Mouse (Mus musculus) heart, embryonic 10.5 days (tissue): ENCODE results near the gene Slc45a1. TPM values are rescaled to one million over a fixed set of nuclear protein-coding genes. Genes with fewer than 3 reads are reported as not detected.

Source experiments
- DNase-seq: peaks from one replicate; pipeline ENCODE4 v3.0.0-alpha.2; 2017; ENCODE audit warnings: low spot score
- H3K27ac ChIP-seq: fragments of 300-500 bp; sonication (generic); 2 replicates; pipeline ENCODE4 v1.5.1; 2016; ENCODE audit warnings: mild to moderate bottlenecking
- H3K27me3 ChIP-seq: fragments of 300-500 bp; sonication (generic); 2 replicates; pipeline ENCODE4 v1.6.1; 2016; ENCODE audit warnings: mild to moderate bottlenecking; ENCODE audit not compliant: poor library complexity, insufficient read depth, severe bottlenecking
- H3K36me3 ChIP-seq: fragments of 300-500 bp; sonication (generic); 2 replicates; pipeline ENCODE4 v1.6.1; 2016; ENCODE audit warnings: mild to moderate bottlenecking, moderate library complexity
- H3K4me1 ChIP-seq: fragments of 300-500 bp; sonication (generic); 2 replicates; pipeline ENCODE4 v1.6.1; 2016; ENCODE audit warnings: mild to moderate bottlenecking
- H3K4me3 ChIP-seq: fragments of 300-500 bp; sonication (generic); 2 replicates; pipeline ENCODE4 v1.5.1; 2016; ENCODE audit warnings: mild to moderate bottlenecking, moderate library complexity
- H3K9me3 ChIP-seq: fragments of 300-500 bp; sonication (generic); 2 replicates; pipeline ENCODE4 v1.6.1; 2016; ENCODE audit warnings: mild to moderate bottlenecking, moderate library complexity
- WGBS: fragments of 180-500 bp; shearing (Covaris S2); methylation state at CpG from one replicate; pipeline ENCODE4 v1.1.7; 2016; 5-methylcytosine and 5-hydroxymethylcytosine counted together
- polyA plus RNA-seq: library from polyadenylated mRNA; unstranded; fragments of >200 nt; fragmentation: Nextera tagmentation; extraction: Ambion mirVana; gene quantifications from 2 replicates; pipeline ENCODE4 v1.2.1, GENCODE M21; 2016

The Slc45a1 gene
- polyA plus RNA-seq, 1 experiment from 2014 or later = 0.10 TPM

DNA sequence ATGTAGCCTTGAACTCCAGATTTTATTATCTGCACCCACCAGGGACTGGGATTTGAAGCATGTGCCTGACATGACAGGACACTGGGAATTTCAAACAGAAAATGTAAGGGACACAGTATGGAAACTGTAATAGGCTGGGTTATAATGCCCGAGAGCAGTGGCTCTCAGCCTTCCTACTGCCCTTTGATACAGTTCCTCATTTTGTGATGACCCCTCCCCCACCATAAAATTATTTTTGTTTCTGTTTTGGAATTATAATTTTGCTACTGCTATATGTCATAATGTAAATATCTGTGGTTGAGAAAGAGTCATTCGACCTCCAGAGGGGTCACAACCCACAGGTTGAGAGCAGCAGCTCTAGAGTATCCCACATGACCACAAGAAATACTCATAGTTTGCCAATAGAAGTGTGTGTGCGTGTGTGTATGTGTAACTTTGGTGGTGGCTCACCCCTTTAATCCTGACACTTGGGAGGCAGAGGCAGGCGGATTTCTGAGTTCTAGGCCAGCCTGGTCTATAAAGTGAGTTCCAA, 57.6 kb downstream of the Slc45a1 start:
- no peak overlapping the region for H3K4me3 ChIP-seq
- peaks cover 84% of the 10 kb centered on the region for H3K4me1 ChIP-seq
- WGBS = 88% methylated on average over 4 of the region's 4 CpGs
- H3K27ac ChIP-seq = no peak overlapping the region
- no peaks in the 10 kb centered on the region for H3K27me3 ChIP-seq
- no peaks in the 10 kb centered on the region for H3K9me3 ChIP-seq
- no peak for DNase-seq
- H3K36me3 ChIP-seq = no peaks in the 10 kb centered on the region

DNA sequence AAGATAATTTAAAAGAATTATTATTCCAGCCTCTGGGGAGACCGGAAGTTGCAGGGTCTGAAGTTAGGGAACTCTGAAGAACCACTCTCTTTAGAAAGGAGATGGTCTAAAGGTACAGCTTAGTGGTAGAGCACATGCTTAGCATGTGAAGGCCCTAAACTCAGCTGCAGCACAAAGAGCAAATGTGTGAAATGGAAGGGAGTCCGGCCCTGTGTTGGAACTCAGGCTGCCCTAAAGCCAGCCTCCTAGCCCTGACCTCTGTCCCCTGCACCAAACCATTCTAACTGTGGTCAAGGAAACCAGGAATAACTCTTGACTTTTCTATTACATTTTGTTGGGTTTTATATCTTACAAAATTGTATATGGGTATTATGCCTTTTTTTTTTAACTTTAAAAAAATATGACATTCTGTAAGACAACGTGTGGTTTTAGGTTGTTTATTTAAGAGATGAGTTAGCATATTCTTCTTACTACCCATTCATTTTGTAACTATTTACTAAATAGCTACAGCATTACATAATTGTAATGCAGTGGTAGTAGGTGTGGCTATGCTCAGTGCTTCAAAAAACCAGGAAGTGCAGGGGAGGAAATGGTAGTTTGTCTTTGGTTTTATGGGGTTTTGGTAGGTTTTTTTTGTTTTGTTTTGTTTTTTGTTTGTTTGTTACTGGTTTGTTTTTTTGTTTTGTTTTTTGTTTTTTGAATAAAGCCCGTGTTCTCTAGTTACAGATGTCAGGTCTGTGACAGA, 58.3 kb downstream of the Slc45a1 start:
- H3K9me3 ChIP-seq = no peaks in the 10 kb centered on the region
- no peak overlapping the region for H3K27ac ChIP-seq
- H3K4me1 ChIP-seq = peaks cover 78% of the 10 kb centered on the region
- 77% methylated on average over 4 of the region's 4 CpGs for WGBS
- no peaks in the 10 kb centered on the region for H3K27me3 ChIP-seq
- DNase-seq = peak; percentile 30
- H3K4me3 ChIP-seq = no peak overlapping the region
- H3K36me3 ChIP-seq = no peaks in the 10 kb centered on the region

DNA sequence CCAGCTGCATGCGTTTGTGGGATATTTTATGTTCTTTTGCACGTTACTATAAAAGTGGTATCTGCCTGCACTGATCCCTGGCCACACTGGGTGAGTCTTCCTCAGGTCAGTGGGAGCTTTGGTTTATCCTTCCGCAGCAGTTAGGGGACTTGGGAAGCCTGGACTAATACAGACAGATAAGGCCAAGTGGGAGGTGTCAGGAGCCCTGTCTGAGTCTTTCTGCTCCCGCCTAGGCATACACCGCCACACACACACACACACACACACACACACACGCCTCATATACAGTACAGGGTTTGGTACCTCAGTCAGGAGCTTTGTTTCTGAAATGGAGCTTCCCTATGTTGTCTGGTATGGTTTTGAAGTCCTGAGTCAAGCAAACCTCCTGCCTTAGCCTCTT, 59.9 kb downstream of the Slc45a1 start:
- Histone ChIP-seq H3K27me3 (no peaks in the 10 kb centered on the region), H3K27ac (no peak overlapping the region; the same call in 1 of the 2 replicates), H3K9me3 (no peaks in the 10 kb centered on the region), H3K4me3 (no peak overlapping the region), H3K36me3 (no peaks in the 10 kb centered on the region), H3K4me1 (peaks cover 76% of the 10 kb centered on the region)
- WGBS = 40% methylated on average over 6 of the region's 6 CpGs
- DNase-seq = peak; percentile 79

DNA sequence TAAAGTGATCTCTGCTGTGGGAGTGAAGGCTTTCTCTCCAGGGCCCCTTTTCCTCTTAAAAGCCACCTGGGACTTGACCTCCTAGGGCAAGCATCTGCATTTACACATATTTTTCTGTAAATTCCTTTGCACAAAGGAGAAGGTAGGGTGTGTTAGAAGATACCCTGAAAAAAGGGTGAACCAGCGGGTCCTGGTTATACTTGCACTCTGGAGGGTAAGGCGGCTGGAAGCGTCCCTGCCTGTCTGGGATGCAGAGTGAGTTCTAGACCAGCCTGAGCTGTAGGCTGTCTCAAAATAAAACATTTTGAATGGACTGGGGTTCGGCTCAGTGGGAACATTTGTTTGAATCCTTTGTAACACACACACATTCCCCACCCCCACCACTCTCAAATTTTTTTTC, 60.4 kb downstream of the Slc45a1 start:
- H3K36me3 ChIP-seq = no peaks in the 10 kb centered on the region
- WGBS = 79% methylated on average over 4 of the region's 4 CpGs
- H3K9me3 ChIP-seq = no peaks in the 10 kb centered on the region
- peaks cover 73% of the 10 kb centered on the region for H3K4me1 ChIP-seq
- no peaks in the 10 kb centered on the region for H3K27me3 ChIP-seq
- no peak overlapping the region for H3K27ac ChIP-seq
- DNase-seq = peak; percentile 55
- H3K4me3 ChIP-seq = no peak overlapping the region

DNA sequence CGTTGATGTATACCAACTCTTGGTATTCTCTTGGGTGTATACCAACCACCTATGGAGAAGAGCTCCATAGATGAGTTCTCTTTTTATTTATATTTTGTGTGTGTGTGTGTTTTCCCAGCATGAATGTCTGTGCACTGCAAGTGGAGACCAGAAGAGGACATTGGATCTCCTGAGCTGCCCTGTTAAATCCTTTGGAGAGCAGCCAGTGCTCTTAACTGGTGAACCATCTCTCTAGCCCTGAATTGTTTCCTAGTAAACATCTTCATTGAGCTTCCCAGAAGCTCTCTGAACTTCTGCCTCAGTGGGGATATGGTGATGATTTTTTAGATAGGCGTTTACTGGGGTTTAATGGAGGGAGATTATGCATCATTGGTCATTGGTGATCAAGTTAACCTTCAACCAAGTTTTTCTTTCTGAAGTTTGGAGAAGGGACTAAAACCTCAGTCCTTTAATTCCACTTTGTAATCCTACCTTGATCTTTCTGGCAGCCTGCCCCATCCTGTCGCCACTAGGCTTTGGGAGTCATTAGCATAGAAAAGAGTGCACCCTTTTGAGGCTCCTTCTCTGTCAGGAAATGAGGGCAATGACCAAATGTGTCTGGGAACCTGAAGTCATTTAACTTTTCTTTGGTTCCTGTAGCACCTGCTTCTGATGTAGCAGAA, 61.2 kb downstream of the Slc45a1 start:
- no peaks in the 10 kb centered on the region for H3K27me3 ChIP-seq
- H3K27ac ChIP-seq = no peak overlapping the region
- H3K4me1 ChIP-seq = peaks cover 72% of the 10 kb centered on the region
- H3K36me3 ChIP-seq = no peaks in the 10 kb centered on the region
- DNase-seq = no peak
- 60% methylated on average over 3 of the region's 3 CpGs for WGBS
- H3K4me3 ChIP-seq = no peak overlapping the region
- no peaks in the 10 kb centered on the region for H3K9me3 ChIP-seq

DNA sequence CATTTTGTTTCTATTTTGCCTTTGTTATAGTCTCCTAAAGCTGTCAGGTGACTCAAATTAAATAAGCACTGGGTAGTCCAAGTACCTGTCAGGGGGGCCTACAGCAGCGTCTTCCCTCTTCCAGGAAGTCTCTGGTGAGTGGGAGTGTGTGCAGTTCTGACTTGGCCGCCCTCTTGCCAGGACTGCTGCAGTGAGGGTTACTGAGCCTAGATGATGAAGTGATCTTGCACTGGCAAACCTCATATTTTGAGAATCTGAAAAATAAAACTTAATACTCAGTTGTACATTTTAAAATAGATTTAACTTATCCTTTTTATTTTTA, 63.7 kb downstream of the Slc45a1 start:
- no peak overlapping the region for H3K27ac ChIP-seq
- peaks cover 80% of the 10 kb centered on the region for H3K4me1 ChIP-seq

DNA sequence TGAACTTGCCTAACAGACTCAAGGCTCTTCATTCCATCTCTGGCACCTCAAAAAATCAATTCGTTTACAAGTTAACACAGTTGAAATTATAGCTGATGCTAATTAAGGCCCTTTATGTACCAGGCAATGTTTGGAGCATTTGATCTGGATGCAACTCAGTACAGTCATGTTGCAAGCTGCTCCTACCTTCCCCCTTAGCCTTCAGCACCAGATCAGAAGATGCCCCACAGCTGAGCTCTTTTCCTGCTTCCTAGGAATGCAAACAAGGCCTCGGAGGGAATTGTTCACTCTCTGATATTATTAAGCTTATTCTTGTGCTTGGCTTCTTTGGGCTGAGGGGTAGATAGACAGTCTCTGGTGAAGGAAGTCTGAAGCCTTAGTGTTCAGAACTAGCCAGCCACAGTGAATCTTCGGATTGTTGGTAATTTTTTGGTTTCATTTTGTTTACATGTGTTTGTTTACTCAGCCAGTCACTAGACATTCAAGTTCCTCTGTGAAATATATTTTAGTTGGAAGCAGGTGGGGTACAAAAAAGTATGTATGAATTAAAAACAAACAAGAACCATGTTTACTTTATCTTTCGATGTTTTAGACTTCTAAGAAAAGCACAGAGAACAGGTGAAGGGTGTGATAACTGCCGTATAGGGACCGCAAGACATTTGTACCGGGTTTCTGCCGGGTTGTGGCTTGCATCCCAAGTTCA, 64.2 kb downstream of the Slc45a1 start:
- H3K4me3 ChIP-seq = no peak overlapping the region

More for the DNA sequence above, 63.7 kb downstream of the Slc45a1 start:
- 79% methylated on average over 2 of the region's 2 CpGs for WGBS
- Histone ChIP-seq H3K36me3 (peaks cover 5% of the 10 kb centered on the region; the same call in 1 of the 2 replicates), H3K27me3 (no peaks in the 10 kb centered on the region), H3K9me3 (no peaks in the 10 kb centered on the region), H3K4me3 (no peak overlapping the region)
- no peak for DNase-seq

DNA sequence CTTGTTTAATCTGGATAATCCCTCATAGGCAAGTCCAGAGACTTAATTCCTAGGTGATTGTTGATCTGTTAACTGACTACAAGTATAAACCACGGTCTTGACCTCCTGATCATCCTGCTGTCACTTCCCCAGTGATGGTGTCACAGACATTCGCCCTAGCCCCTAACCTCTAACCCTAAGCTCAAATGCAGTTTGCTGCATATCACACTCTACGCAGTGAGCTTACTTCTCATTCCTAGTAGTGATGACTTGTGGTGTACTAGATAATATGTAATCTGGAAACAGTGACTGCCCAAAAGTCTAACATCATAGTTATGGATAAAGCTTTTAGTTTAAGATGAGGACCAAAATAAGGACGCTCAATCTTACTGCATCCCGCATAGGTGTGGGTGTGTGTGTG, 65.7 kb downstream of the Slc45a1 start:
- Histone ChIP-seq H3K4me1 (peaks cover 78% of the 10 kb centered on the region), H3K4me3 (no peak overlapping the region), H3K27me3 (no peaks in the 10 kb centered on the region), H3K36me3 (peaks cover 5% of the 10 kb centered on the region; the same call in 1 of the 2 replicates), H3K9me3 (no peaks in the 10 kb centered on the region), H3K27ac (no peak overlapping the region)
- no peak for DNase-seq
- WGBS = 83% methylated on average over 5 of the region's 5 CpGs

More for the DNA sequence above, 64.2 kb downstream of the Slc45a1 start:
- Histone ChIP-seq H3K27ac (no peak overlapping the region), H3K36me3 (peaks cover 5% of the 10 kb centered on the region; the same call in 1 of the 2 replicates), H3K27me3 (no peaks in the 10 kb centered on the region), H3K4me1 (peaks cover 80% of the 10 kb centered on the region), H3K9me3 (no peaks in the 10 kb centered on the region)
- DNase-seq = no peak
- 82% methylated on average over 8 of the region's 8 CpGs for WGBS

DNA sequence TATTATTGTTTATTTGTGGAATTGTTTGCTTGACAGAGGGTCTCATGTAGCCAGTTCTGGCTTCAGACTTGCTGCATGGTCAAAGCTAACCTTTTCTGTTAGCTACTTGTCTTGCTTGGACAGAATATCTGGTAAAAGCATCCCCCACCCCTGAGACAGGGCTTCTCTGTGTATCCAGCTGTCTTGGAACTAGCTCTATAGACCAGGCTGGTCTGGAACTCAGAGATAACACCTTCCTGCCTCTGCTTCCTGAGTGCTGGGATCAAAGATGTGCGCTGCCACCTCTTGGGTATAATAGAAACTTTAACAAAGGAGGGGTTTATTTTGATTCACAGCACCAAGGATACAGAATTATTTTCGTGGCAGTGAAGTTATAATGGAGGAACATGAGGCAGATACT, 66.2 kb downstream of the Slc45a1 start:
- H3K36me3 ChIP-seq = peaks cover 5% of the 10 kb centered on the region; the same call in 1 of the 2 replicates
- no peaks in the 10 kb centered on the region for H3K9me3 ChIP-seq
- H3K4me1 ChIP-seq = peaks cover 78% of the 10 kb centered on the region
- no peaks in the 10 kb centered on the region for H3K27me3 ChIP-seq
- 76% methylated on average over 2 of the region's 2 CpGs for WGBS
- no peak for DNase-seq
- no peak overlapping the region for H3K4me3 ChIP-seq
- no peak overlapping the region for H3K27ac ChIP-seq

DNA sequence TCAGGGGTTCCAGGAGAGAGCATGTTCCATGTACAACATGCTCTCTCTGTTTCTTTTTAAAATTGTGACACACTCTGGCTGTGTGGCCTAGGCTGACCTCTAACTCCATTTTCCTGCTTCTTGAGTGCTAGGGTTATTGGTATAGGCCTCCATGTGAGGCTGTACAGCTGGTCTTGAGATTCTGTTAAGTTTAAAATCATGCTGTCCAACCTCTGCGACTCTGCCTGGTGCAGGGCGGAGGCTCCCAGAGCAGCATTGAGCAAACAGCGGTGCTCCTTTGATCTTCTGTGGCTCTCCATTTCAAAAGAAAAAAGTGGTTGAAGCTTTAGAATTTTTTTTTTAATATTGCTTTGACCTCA, 68.2 kb downstream of the Slc45a1 start:
- H3K9me3 ChIP-seq = no peaks in the 10 kb centered on the region
- H3K27ac ChIP-seq = peak overlapping the region; percentile 69
- no peak overlapping the region for H3K4me3 ChIP-seq
- peaks cover 64% of the 10 kb centered on the region for H3K4me1 ChIP-seq
- DNase-seq = no peak
- peaks cover 13% of the 10 kb centered on the region for H3K36me3 ChIP-seq
- WGBS = 76% methylated on average over 3 of the region's 3 CpGs
- no peaks in the 10 kb centered on the region for H3K27me3 ChIP-seq

DNA sequence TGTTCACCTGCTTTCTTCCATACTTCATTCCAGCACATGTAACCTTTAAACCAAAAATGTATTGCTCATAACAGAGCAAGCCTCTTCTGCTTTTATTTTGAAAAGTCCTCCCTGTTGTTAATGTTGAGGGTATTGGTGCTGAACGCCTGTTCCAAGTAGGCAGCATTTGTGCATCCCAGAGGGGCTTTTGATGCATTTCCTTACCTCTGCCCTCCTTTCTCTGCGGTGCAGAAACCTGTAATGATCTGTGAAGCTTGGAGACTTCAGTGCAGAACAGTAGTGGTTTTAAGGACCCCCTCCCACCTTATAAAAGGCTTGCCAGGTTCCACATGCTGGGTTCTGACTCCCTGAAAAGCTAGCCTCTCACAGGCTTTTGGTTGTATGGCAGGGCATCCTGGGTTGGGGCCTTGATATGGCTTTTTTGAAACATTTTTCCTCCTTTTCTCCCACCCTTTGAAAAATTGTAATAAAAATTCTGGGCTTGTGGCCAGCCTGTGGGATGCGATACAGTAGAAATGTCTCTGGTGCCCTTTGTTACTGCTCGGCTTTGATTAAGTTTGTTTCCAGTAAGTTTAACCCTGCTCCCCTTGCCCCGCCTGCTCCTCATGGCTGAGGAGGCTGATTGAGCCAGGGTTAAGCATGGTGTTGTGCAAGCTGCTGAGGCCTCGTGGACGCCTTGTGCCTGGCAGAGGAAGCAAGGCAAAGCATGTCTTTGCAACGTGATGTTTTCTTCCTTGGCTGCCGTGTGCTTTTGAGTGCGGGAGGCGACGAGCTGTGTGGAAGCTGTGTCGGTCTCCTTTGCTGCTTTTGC, 68.8 kb downstream of the Slc45a1 start:
- H3K4me1 ChIP-seq = peaks cover 62% of the 10 kb centered on the region

DNA sequence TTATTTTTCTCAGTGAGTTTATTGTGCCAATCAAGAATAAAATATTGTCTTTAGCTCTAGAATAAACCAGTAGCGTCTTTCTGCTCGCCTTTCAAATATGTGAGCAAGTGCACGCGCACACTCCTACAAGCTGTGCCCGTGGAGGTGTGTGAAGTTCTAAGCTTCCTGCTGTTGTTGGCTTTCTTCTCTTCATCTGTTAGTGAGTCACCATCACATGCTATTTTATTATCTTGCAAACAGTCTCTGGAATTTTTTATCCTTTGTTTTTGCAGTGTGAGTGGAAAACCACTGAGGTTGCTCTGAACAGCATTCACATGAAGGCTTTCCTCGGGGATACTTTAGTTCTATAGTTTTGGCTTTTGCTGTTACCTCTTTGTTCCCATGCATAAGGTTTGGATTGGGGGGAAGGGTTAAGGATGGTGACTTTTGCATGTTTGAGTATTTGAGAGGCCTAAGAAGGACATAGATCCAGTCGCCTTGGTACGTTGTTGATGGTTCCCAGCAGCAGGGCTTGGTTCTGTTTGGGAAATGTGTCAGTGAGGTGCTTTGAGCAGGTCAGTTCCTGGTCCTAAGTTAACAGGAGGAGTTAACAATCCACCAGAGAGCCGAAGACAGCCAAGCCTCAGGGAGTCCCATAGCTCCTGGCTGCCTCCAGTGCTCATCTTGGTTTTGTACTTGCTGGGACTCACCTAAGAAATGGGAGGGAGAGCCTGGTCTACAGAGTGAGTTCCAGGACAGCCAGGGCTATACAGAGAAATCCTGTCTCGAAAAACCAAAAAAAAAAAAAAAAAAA, 69.8 kb downstream of the Slc45a1 start:
- H3K4me1 ChIP-seq = peaks cover 52% of the 10 kb centered on the region
- WGBS = 67% methylated on average over 10 of the region's 10 CpGs

More for the DNA sequence above, 68.8 kb downstream of the Slc45a1 start:
- Histone ChIP-seq H3K27me3 (no peaks in the 10 kb centered on the region), H3K36me3 (peaks cover 13% of the 10 kb centered on the region), H3K9me3 (no peaks in the 10 kb centered on the region), H3K4me3 (no peak overlapping the region), H3K27ac (peak overlapping the region; percentile 69)
- DNase-seq = no peak
- WGBS = 52% methylated on average over 13 of the region's 13 CpGs

More for the DNA sequence above, 69.8 kb downstream of the Slc45a1 start:
- Histone ChIP-seq H3K36me3 (peaks cover 21% of the 10 kb centered on the region), H3K27me3 (no peaks in the 10 kb centered on the region), H3K4me3 (no peak overlapping the region), H3K9me3 (no peaks in the 10 kb centered on the region), H3K27ac (peak overlapping the region; percentile 63)
- no peak for DNase-seq
